Mouse (Mus musculus) intestine, embryonic 15.5 days (tissue): ENCODE results near the gene Snx3. TPM values are rescaled to one million over a fixed set of nuclear protein-coding genes. Genes with fewer than 3 reads are reported as not detected.
A peak's percentile ranks its signal among the peaks of the same experiment; 100 is the strongest.

Experiments used
- ATAC-seq: fragments of 200-750 bp; cut with Nextera tagmentation; 2 replicates; pipeline ENCODE4 v1.8.0; 2017; ENCODE audit warnings: moderate TSS enrichment, moderate library complexity
- H3K27ac ChIP-seq: fragments of 300-500 bp; sonication (generic); 2 replicates; pipeline ENCODE4 v1.5.1; 2015; ENCODE audit warnings: mild to moderate bottlenecking, inconsistent platforms
- H3K27me3 ChIP-seq: fragments of 300-500 bp; sonication (generic); replicated peaks from 2 replicates; pipeline ENCODE4 v1.6.1; 2015; ENCODE audit warnings: inconsistent platforms
- H3K36me3 ChIP-seq: fragments of 300-500 bp; sonication (generic); 2 replicates; pipeline ENCODE4 v1.6.1; 2015; ENCODE audit warnings: inconsistent platforms
- H3K4me1 ChIP-seq: fragments of 300-500 bp; sonication (generic); replicated peaks from 2 replicates; pipeline ENCODE4 v1.6.1; 2015; ENCODE audit warnings: inconsistent platforms
- H3K4me2 ChIP-seq: fragments of 300-500 bp; sonication (generic); replicated peaks from 2 replicates; pipeline ENCODE4 v1.6.1; 2015; ENCODE audit warnings: mild to moderate bottlenecking, inconsistent platforms
- H3K4me3 ChIP-seq: fragments of 300-500 bp; sonication (generic); replicated peaks from 2 replicates; pipeline ENCODE4 v1.5.1; 2015; ENCODE audit warnings: inconsistent platforms
- H3K9ac ChIP-seq: fragments of 300-500 bp; sonication (generic); 2 replicates; pipeline ENCODE4 v1.6.1; 2015; ENCODE audit warnings: inconsistent platforms
- H3K9me3 ChIP-seq: fragments of 300-500 bp; sonication (generic); 2 replicates; pipeline ENCODE4 v1.6.1; 2016; ENCODE audit warnings: inconsistent platforms
- WGBS: fragments of 180-500 bp; shearing (Covaris S2); methylation state at CpG from one replicate; pipeline ENCODE4 v1.1.7; 2015; 5-methylcytosine and 5-hydroxymethylcytosine counted together
- polyA plus RNA-seq: library from polyadenylated mRNA; unstranded; fragments of >200 nt; fragmentation: Nextera tagmentation; extraction: Ambion mirVana; gene quantifications from 2 replicates; pipeline ENCODE4 v1.2.1, GENCODE M21; 2015

The Snx3 gene
- polyA plus RNA-seq, 1 experiment from 2014 or later, result 443 TPM

DNA sequence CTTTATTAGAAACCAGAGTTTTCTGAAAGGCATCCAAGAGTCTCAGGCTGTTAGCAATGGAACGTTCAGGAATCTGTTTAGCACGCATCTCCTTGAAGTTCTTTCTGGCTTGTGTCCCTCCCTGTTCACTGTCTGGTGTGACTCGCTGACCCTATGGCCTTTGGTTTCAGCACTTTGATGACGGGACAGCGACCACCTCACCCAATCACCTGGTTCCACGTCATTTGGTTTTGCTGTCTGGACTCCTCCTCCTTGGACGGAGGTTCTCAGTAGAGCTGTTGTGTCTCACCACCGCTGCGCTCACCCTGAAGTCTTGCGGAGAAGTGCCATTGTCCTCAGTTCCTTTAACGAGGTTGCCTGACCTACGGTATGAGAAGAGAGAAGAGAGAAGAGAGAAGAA, 60.4 kb downstream of the Snx3 start:
- Histone ChIP-seq H3K27me3 (peaks cover 35% of the 10 kb centered on the region), H3K4me1 (0 out of 2 replicates have a peak, but pooled peaks cover 2% of the 10 kb centered on the region), H3K36me3 (no peaks in the 10 kb centered on the region), H3K4me2 (no peak overlapping the region), H3K4me3 (no peak overlapping the region), H3K9me3 (no peaks in the 10 kb centered on the region), H3K9ac (no peak overlapping the region), H3K27ac (no peak overlapping the region)
- peak; percentile 36; the same call in 1 of the 2 replicates for ATAC-seq
- WGBS, result 1% methylated on average over 12 of the region's 12 CpGs

DNA sequence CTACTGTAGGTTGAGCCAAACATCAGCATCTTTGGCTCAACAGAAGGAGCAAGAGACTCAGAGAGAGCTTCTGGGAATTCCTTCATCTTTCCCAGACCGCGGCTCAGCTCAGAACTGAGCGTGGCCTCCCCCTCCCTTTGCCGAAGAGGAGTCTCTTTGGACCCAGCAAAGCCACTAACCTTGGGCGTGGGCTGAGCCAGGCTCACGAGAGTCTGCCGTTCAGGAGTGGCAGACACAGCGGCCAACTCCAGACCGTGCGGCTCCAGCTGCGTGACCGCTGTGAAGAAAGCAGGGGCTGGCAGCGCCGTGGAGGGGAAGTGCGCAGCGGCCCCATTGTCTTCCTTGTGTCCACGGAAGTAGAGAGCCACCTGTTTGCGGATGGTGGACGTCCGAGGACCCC, 70.7 kb downstream of the Snx3 start:
- Histone ChIP-seq H3K36me3 (no peaks in the 10 kb centered on the region), H3K9me3 (no peaks in the 10 kb centered on the region), H3K27me3 (peaks cover 80% of the 10 kb centered on the region), H3K4me1 (no peaks in the 10 kb centered on the region), H3K9ac (no peak overlapping the region), H3K4me3 (no peak overlapping the region; the same call in 1 of the 2 replicates), H3K4me2 (peak overlapping the region; percentile 9; the same call in 1 of the 2 replicates), H3K27ac (no peak overlapping the region)
- ATAC-seq, result no peak
- WGBS, result under 1% methylated on average over 20 of the region's 20 CpGs

DNA sequence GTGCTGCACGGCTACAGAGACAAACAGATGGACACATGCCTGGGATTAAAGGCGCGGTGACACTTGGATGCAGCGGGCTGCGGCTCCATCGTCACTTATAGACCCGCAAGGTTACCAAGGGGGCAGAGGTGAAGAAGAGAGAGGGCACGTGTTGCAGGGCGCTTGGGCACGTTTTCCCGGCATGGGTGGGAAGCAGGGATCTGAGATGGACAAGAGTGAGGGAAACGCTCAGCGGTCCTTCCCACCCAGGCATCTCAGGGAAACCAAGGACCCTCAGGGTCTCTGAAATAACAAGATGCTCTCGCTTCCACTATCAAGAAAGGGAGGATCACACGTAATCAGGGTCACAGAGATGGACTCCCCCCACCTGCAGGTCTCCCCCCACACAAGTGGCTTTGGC, 71.1 kb downstream of the Snx3 start:
- peaks cover 82% of the 10 kb centered on the region for H3K27me3 ChIP-seq
- no peak for ATAC-seq
- no peaks in the 10 kb centered on the region for H3K36me3 ChIP-seq
- H3K27ac ChIP-seq, result no peak overlapping the region
- no peaks in the 10 kb centered on the region for H3K9me3 ChIP-seq
- H3K9ac ChIP-seq, result no peak overlapping the region
- no peaks in the 10 kb centered on the region for H3K4me1 ChIP-seq
- WGBS, result 2% methylated on average over 15 of the region's 15 CpGs
- peak overlapping the region; percentile 9; the same call in 1 of the 2 replicates for H3K4me2 ChIP-seq
- no peak overlapping the region; the same call in 1 of the 2 replicates for H3K4me3 ChIP-seq

DNA sequence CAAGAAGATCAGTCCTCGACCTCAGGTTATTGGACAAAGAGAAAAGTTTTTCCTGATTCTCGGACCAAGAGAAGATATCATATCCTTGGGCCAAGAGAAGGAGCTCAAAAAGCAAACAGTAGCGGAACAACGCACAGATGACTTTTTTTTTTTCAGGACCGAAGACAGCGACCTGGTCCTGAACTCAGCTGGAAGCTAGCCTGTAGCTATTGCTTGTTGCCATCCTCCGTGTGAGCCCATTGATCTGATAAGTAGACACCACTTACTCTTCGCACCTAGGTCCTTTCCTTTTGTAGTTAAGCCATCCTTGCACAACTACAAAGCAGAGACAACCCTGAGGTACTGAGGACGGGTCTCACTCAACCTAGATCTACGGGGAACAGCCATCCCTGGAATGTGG, 72.8 kb downstream of the Snx3 start:
- WGBS, result 3% methylated on average over 10 of the region's 10 CpGs
- Histone ChIP-seq H3K4me2 (no peak overlapping the region), H3K9me3 (no peaks in the 10 kb centered on the region), H3K27me3 (peaks cover 91% of the 10 kb centered on the region), H3K36me3 (no peaks in the 10 kb centered on the region), H3K4me1 (peaks cover 1% of the 10 kb centered on the region; the same call in 1 of the 2 replicates), H3K4me3 (no peak overlapping the region), H3K9ac (no peak overlapping the region), H3K27ac (no peak overlapping the region)
- no peak for ATAC-seq

DNA sequence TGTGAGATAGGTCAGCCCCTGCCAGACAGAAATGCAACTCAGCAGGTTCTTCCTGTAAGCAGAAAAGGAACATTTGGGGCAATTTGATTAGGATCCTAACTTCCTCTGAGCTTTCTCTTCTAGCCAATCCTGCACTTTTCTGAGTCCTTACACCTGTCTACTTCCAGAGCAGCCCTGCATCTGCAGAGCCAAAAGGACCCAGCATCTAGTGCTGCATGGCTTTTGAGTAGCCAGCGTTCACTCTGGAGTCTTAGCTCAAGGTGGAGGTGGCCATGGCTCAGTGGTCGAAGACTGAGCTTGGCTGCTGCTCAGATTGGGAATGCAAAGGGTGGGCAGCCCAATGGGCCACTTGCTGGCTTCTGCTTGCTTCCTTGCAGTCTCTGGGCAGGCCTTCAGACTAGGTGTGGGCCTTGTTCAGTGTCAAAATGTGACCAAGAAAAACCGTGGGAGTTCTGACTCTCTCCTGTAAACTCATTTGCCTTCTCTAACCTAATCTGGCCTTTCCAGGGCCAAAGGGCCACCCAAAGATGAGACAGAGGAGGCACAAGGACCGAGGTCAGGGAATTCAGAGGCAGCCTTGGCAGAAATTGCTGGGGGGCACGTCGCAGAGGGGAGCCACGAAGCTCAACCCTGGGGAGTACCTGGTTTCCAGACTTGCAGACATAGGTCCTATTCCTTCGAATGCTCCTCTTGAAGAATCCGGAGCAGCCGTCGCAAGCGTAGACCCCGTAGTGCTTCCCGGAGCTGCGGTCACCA, 75.9 kb downstream of the Snx3 start:
- no peaks in the 10 kb centered on the region for H3K9me3 ChIP-seq
- no peak overlapping the region for H3K4me2 ChIP-seq
- H3K4me1 ChIP-seq, result peaks cover 7% of the 10 kb centered on the region
- ATAC-seq, result no peak
- no peak overlapping the region for H3K4me3 ChIP-seq
- 2% methylated on average over 15 of the region's 15 CpGs for WGBS
- no peak overlapping the region for H3K27ac ChIP-seq
- H3K27me3 ChIP-seq, result peaks cover 93% of the 10 kb centered on the region
- no peaks in the 10 kb centered on the region for H3K36me3 ChIP-seq
- no peak overlapping the region for H3K9ac ChIP-seq

DNA sequence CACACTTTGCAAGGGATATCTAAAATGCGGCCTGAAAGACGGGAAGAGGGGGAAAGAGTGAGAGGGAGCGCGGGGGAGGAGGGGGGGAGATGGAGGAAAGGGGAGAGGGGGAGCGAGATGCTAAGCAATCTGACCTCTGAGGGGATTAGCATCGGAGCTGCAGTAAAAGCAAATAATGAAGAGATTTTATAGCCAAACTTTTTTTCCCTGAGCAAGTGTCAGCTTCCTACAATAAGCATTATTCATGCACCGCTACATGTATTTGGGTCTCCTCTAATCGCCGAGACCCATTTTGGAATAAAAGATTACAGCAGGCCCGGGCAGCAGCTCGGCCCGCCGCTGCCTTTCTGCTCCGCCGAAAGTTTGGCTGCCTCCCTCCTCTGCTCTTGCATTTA, 76.4 kb downstream of the Snx3 start:
- Histone ChIP-seq H3K27ac (no peak overlapping the region), H3K36me3 (no peaks in the 10 kb centered on the region), H3K27me3 (peaks cover 93% of the 10 kb centered on the region), H3K4me3 (no peak overlapping the region), H3K9ac (no peak overlapping the region), H3K9me3 (no peaks in the 10 kb centered on the region), H3K4me1 (peaks cover 11% of the 10 kb centered on the region), H3K4me2 (no peak overlapping the region)
- no peak for ATAC-seq
- WGBS, result 3% methylated on average over 15 of the region's 15 CpGs

DNA sequence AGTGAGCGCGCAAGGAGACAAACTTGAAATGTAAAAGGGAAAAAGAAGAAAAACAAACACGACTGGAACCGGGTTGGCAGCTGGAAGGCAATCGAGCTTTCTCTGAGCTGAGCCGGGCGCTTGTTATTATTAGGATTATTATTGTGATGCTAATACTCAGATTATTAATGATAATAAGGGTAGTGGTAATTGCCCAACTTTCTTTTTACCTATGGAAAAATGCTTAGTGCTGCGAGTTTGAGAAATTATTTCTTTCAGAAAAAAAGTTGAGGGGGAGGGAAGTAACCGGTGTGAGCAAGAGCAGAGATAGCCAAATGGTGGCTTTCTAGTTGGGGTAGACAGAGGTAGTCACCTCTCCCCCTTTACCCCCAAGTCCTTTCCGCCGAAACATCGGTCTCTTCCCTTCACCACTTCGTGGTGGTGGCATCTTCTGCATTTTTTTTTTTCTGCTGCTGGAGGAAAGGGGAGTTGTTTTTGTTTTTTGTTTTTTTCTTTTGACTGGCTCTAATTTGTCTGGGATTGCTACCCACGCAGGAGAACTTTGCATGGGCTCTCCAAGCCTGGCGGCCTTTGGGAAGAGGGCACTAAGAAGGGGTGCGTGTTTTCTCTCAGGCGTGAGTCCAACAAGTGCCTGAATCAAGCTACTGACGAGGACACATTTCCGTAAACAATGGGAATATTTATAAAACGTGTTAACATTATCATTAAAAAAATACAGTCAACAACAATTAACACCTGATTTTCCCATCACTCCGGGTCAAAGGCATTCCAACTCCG, 77.1 kb downstream of the Snx3 start:
- H3K9ac ChIP-seq, result no peak overlapping the region
- H3K27me3 ChIP-seq, result peaks cover 93% of the 10 kb centered on the region
- no peak overlapping the region; the same call in 1 of the 2 replicates for H3K4me2 ChIP-seq
- H3K36me3 ChIP-seq, result no peaks in the 10 kb centered on the region
- peaks cover 15% of the 10 kb centered on the region for H3K4me1 ChIP-seq
- no peak for ATAC-seq
- H3K4me3 ChIP-seq, result peak overlapping the region; percentile 7; the same call in 1 of the 2 replicates
- WGBS, result 1% methylated on average over 22 of the region's 22 CpGs
- H3K9me3 ChIP-seq, result no peaks in the 10 kb centered on the region
- no peak overlapping the region for H3K27ac ChIP-seq

DNA sequence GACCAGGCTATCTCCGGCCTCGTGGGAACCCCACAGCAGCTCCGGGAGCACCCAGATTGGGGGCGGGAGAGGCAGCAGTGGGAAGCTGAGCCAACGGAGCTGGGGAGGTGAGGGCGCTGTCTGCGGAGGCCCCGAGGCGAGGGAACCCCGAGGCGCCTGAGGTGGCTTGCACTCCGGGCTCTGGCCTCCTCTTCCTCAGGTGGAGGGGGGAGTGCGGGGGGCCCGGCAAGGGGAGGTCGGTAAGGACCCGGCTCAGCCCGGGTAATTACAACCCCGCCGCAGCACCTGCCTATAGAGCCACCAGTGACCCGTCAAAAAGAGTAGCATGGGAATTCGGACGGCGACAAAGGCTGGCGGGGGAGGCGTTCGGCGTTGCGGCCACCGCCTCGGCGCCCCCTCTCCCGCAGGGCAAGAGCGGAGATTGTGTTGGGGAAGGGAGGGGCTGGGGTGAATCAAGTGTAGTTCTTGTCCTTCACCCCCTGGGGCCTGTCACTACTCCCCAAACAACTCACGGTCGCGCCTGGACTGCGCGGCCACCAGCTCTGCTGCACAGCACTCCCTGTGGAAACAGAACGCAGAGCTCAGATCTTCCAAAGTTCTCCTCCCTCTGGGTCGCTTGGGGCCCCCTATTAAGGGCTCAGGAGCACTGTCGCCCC, 77.8 kb downstream of the Snx3 start:
- Histone ChIP-seq H3K27ac (no peak overlapping the region), H3K9ac (no peak overlapping the region), H3K27me3 (peaks cover 93% of the 10 kb centered on the region), H3K4me1 (peaks cover 21% of the 10 kb centered on the region), H3K4me3 (peak overlapping the region; percentile 7; the same call in 1 of the 2 replicates), H3K36me3 (no peaks in the 10 kb centered on the region), H3K4me2 (no peak overlapping the region; the same call in 1 of the 2 replicates), H3K9me3 (no peaks in the 10 kb centered on the region)
- WGBS, result under 1% methylated on average over 40 of the region's 41 CpGs
- ATAC-seq, result 0 out of 2 replicates have a peak, but pooled peaks have one; percentile 20

DNA sequence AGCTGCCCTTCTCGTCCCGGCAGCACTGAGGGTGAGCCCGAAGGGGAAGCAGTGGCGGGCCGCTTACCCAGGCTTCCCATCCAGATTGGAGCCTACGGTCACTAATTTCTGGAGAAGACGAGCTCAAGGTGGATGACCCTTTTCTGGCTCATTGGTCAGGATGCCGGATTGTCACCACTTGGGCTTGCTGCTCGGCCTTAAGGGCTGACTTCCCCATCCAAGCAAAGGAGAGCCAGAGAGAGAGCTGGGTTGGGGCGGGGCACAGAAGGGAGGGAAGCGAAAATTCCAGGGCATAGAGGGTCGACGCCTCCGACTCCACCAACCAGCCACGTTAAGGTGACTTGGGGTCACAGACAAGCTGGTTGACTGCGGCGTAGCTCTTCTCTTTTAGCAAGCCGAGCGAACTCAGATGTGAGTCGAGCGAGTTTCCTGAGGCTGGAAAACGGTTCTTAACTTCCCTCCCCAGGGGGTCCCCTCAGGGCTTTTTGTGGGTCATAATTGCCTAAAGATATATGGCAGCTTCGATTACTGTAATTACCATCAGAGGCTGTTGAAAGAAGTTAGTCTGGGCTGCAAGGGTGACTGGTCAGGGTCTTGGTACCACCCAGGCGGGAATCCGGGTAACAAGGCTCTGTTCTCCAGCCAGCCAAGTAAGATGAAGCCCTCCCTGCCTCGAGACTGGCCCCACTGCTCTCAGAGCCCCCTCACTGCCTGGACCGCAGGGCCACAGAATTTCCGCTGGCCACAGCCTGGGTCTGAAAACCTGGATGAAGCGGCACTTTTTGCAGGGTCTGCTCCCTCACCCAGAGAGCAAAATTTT, 78.5 kb downstream of the Snx3 start:
- H3K27me3 ChIP-seq, result peaks cover 93% of the 10 kb centered on the region
- peak overlapping the region; percentile 7; the same call in 1 of the 2 replicates for H3K4me3 ChIP-seq
- peaks cover 22% of the 10 kb centered on the region for H3K4me1 ChIP-seq
- H3K9me3 ChIP-seq, result no peaks in the 10 kb centered on the region
- H3K27ac ChIP-seq, result no peak overlapping the region
- H3K4me2 ChIP-seq, result no peak overlapping the region
- 2% methylated on average over 29 of the region's 29 CpGs for WGBS
- H3K9ac ChIP-seq, result no peak overlapping the region
- ATAC-seq, result 0 out of 2 replicates have a peak, but pooled peaks have one; percentile 8
- H3K36me3 ChIP-seq, result no peaks in the 10 kb centered on the region

DNA sequence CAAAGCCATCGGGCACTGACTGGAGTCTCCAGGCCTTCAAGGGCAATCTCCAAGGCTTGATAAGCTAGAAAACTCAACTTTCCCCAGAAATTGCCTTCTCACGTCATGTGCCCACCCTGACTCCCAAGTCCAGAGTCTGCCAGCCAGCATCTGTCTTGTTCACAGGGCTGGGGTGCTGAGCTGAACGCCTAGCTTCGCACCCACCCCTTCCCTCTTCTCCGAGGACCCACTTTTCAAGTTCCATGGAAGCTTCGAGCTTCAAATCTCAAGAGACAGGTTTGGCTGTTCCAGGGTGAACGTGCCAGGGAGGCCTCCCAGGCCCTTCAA, 79.1 kb downstream of the Snx3 start:
- no peak overlapping the region for H3K27ac ChIP-seq
- WGBS, result 5% methylated on average over 7 of the region's 7 CpGs
- H3K4me1 ChIP-seq, result peaks cover 22% of the 10 kb centered on the region
- no peak overlapping the region for H3K9ac ChIP-seq
- no peak for ATAC-seq
- no peak overlapping the region for H3K4me3 ChIP-seq
- H3K4me2 ChIP-seq, result no peak overlapping the region
- H3K27me3 ChIP-seq, result peaks cover 93% of the 10 kb centered on the region
- no peaks in the 10 kb centered on the region for H3K9me3 ChIP-seq
- H3K36me3 ChIP-seq, result no peaks in the 10 kb centered on the region

DNA sequence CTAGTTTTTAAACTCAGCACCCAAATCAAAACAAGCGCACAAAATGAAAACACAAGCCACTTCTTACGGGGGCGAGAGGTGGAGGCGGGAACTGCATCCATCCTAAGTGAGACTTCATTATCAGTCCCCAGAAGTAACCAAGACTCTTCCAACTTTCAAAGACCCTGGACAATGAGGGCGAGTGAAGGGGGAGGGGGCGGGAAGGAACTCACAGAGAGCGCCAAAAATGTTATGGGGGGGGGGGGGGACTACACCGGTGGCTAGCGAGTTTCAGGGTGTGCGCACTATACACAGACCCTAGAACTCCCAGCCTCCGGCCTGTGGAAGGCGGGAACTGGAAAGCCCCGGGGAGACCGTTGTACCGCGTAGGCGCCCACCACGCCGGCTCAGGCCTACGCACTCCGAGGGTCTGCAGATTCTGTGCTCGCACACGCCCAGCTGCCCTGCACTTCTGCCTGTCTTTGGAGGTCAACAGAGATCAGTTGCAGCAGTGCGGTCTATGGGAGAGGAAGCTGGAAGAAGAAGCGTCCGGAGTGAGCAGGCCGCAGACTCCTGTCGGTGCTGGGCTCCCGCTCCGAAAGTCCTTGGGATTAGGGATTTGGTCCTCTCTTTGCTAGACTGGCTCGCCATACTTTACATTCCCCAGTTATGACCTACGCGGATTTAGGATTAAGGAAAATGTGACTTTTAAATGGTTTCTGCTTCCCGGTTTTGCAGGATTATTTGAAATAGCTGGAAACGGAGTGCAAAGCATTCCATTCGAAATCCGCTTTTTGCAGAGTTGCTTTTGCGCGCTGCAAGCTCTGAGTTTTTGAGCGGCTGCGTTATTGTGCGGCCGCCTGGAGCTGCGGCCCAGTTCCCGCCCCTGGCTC, 80.1 kb downstream of the Snx3 start:
- no peaks in the 10 kb centered on the region for H3K36me3 ChIP-seq
- peaks cover 96% of the 10 kb centered on the region for H3K27me3 ChIP-seq
- ATAC-seq, result no peak
- peak overlapping the region; percentile 1; the same call in 1 of the 2 replicates for H3K4me2 ChIP-seq
- H3K4me1 ChIP-seq, result peaks cover 22% of the 10 kb centered on the region
- no peaks in the 10 kb centered on the region for H3K9me3 ChIP-seq
- no peak overlapping the region for H3K27ac ChIP-seq
- no peak overlapping the region; the same call in 1 of the 2 replicates for H3K4me3 ChIP-seq
- WGBS, result 3% methylated on average over 45 of the region's 45 CpGs
- H3K9ac ChIP-seq, result no peak overlapping the region
